Mouse (Mus musculus): ENCODE measurements around the gene Anapc15-ps.

DNA sequence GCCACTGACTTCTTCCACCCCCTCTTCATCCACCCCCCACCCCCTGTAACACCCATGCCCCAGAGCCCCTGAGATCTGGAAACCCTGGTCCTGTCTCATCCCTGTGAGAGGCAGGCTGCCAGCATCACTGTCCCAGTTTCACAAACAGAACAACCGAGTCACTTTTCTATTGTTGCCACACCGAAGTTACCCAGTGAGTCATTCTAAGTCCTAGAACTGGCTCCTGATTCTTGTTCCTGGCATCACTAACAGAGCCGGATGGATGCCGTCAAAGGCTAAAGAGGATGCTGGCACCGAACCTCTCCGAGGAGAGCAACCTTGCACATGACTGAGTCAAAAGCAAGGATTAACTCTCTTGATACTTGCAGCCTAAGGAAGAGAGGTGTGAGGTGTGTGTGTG, 31.6 kb upstream of the Anapc15-ps start:
- no peak for TF ChIP-seq CTCF (IDR thresholded peaks at IDR 0.05; ENCODE audit: low read depth)
- TF ChIP-seq EP300 (IDR thresholded peaks at IDR 0.05; ENCODE audit: low read depth): no peak

All from heart, postnatal 0 days (tissue).